Mouse (Mus musculus): ENCODE results near the gene Slc6a5. TPM values are rescaled to one million over a fixed set of nuclear protein-coding genes. Genes with fewer than 3 reads are reported as not detected.
"Not testable (repeated sequence)": the region's sequence is repeated elsewhere in the genome, so short reads cannot be mapped to it uniquely, and the experiment has no call there.

Gene Slc6a5
- polyA plus RNA-seq, 1 experiment, result not detected

- H3ac ChIP-seq (ENCODE audit: control insufficient read depth, insufficient read length), result no peak overlapping the region
- no peaks in the 10 kb centered on the region for H3K27me3 ChIP-seq (ENCODE audit: control insufficient read depth, insufficient read depth, insufficient read length)
- no peaks in the 10 kb centered on the region for H3K79me2 ChIP-seq (ENCODE audit: control insufficient read depth, insufficient read depth)
- no peaks in the 10 kb centered on the region for H3K36me3 ChIP-seq (ENCODE audit: control insufficient read depth, insufficient read depth)
- H3K4me2 ChIP-seq (ENCODE audit: low read depth), result no peak overlapping the region
- no peak for TF ChIP-seq REST (IDR thresholded peaks at IDR 0.05; ENCODE audit: insufficient read depth, insufficient read length)
- TF ChIP-seq CEBPB (IDR thresholded peaks at IDR 0.05; ENCODE audit: insufficient read depth, poor library complexity, severe bottlenecking), result no peak
- no peak for TF ChIP-seq TCF12 (IDR thresholded peaks at IDR 0.05; ENCODE audit: insufficient read depth, poor library complexity, severe bottlenecking)
- TF ChIP-seq POLR2AphosphoS2 (IDR thresholded peaks at IDR 0.05; ENCODE audit: insufficient read length, low read depth), result no peak
- TF ChIP-seq POLR2A (IDR thresholded peaks at IDR 0.05; ENCODE audit: insufficient read length, low read depth), result no peak
- TF ChIP-seq TCF3 (IDR thresholded peaks at IDR 0.05; ENCODE audit: insufficient read length, low read depth), result no peak
- H3K4me3 ChIP-seq, result no peak overlapping the region
Observed at GRCm38 (mm10) chr7:49920751-49921150, 10.8 kb downstream of the Slc6a5 start.

- peak overlapping the region; percentile 55 for H3K4me2 ChIP-seq (ENCODE audit: low read depth)
- no peaks in the 10 kb centered on the region for H3K36me3 ChIP-seq (ENCODE audit: control insufficient read depth, insufficient read depth)
- H3K4me3 ChIP-seq, result no peak overlapping the region
- H3ac ChIP-seq (ENCODE audit: control insufficient read depth, insufficient read length), result no peak overlapping the region
- TF ChIP-seq POLR2AphosphoS2 (IDR thresholded peaks at IDR 0.05; ENCODE audit: insufficient read length, low read depth) (no peak), CEBPB (IDR thresholded peaks at IDR 0.05; ENCODE audit: insufficient read depth, poor library complexity, severe bottlenecking) (no peak), TCF3 (IDR thresholded peaks at IDR 0.05; ENCODE audit: insufficient read length, low read depth) (no peak), POLR2A (IDR thresholded peaks at IDR 0.05; ENCODE audit: insufficient read length, low read depth) (no peak), TCF12 (IDR thresholded peaks at IDR 0.05; ENCODE audit: insufficient read depth, poor library complexity, severe bottlenecking) (no peak), USF1 (IDR thresholded peaks at IDR 0.05; ENCODE audit: low read depth) (no peak), SRF (IDR thresholded peaks at IDR 0.05; ENCODE audit: control insufficient read depth, insufficient read length, low read depth) (no peak), MYOG (IDR thresholded peaks at IDR 0.05; ENCODE audit: control insufficient read depth in 1 of 3, insufficient read depth in 1 of 3, insufficient read length in 2 of 3, low read depth in 2 of 3) (no peak), REST (IDR thresholded peaks at IDR 0.05; ENCODE audit: insufficient read depth, insufficient read length) (no peak), MAX (IDR thresholded peaks at IDR 0.05; ENCODE audit: low read depth) (no peak), MYOD1 (IDR thresholded peaks at IDR 0.05; ENCODE audit: control insufficient read depth in 1 of 3, insufficient read length in 2 of 3, low read depth in 2 of 3) (no peak), E2F4 (IDR thresholded peaks at IDR 0.05; ENCODE audit: insufficient read depth) (no peak)
- no peaks in the 10 kb centered on the region for H3K79me2 ChIP-seq (ENCODE audit: control insufficient read depth, insufficient read depth)
- H3K27me3 ChIP-seq (ENCODE audit: control insufficient read depth, insufficient read depth, insufficient read length), result peaks cover 6% of the 10 kb centered on the region
Observed at GRCm38 (mm10) chr7:49922928-49923327, 13.0 kb downstream of the Slc6a5 start.

DNA sequence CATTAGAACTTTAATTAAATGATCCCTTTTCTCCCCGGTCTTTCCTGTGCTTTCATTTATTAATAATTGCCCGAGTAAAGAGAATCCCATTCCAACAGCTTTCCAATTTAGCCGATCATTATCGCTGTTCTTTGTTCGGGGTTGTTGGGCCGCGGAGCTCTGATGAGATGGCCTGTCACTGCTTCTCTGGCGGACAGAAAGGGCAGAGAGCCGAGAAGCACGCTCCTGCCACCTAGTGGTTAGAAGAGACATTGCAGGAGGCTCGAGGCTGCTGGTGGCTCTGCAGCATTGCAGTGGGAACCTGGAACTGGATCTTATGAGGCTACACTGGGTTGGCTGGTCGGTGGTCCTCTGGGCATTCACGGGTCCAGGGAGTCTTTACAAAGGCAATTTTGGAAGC lies 13.4 kb downstream of the Slc6a5 start:
- Histone ChIP-seq H3K4me2 (ENCODE audit: low read depth) (peak overlapping the region; percentile 55), H3K36me3 (ENCODE audit: control insufficient read depth, insufficient read depth) (no peaks in the 10 kb centered on the region), H3K4me3 (no peak overlapping the region), H3K79me2 (ENCODE audit: control insufficient read depth, insufficient read depth) (no peaks in the 10 kb centered on the region), H3K27me3 (ENCODE audit: control insufficient read depth, insufficient read depth, insufficient read length) (peaks cover 6% of the 10 kb centered on the region), H3ac (ENCODE audit: control insufficient read depth, insufficient read length) (no peak overlapping the region)
- no peak for TF ChIP-seq POLR2A (IDR thresholded peaks at IDR 0.05; ENCODE audit: insufficient read length, low read depth)
- no peak for TF ChIP-seq MAX (IDR thresholded peaks at IDR 0.05; ENCODE audit: low read depth)
- TF ChIP-seq REST (IDR thresholded peaks at IDR 0.05; ENCODE audit: insufficient read depth, insufficient read length), result no peak
- no peak for TF ChIP-seq TCF12 (IDR thresholded peaks at IDR 0.05; ENCODE audit: insufficient read depth, poor library complexity, severe bottlenecking)
- no peak for TF ChIP-seq MYOG (IDR thresholded peaks at IDR 0.05; ENCODE audit: control insufficient read depth in 1 of 3, insufficient read depth in 1 of 3, insufficient read length in 2 of 3, low read depth in 2 of 3)
- TF ChIP-seq USF1 (IDR thresholded peaks at IDR 0.05; ENCODE audit: low read depth), result no peak
- no peak for TF ChIP-seq TCF3 (IDR thresholded peaks at IDR 0.05; ENCODE audit: insufficient read length, low read depth)

- no peak overlapping the region for H3ac ChIP-seq (ENCODE audit: control insufficient read depth, insufficient read length)
- TF ChIP-seq TCF3 (IDR thresholded peaks at IDR 0.05; ENCODE audit: insufficient read length, low read depth) (no peak), REST (IDR thresholded peaks at IDR 0.05; ENCODE audit: insufficient read depth, insufficient read length) (no peak), MYOD1 (IDR thresholded peaks at IDR 0.05; ENCODE audit: control insufficient read depth in 1 of 3, insufficient read length in 2 of 3, low read depth in 2 of 3) (no peak), POLR2AphosphoS2 (IDR thresholded peaks at IDR 0.05; ENCODE audit: insufficient read length, low read depth) (no peak), MYOG (IDR thresholded peaks at IDR 0.05; ENCODE audit: control insufficient read depth in 1 of 3, insufficient read depth in 1 of 3, insufficient read length in 2 of 3, low read depth in 2 of 3) (no peak), POLR2A (IDR thresholded peaks at IDR 0.05; ENCODE audit: insufficient read length, low read depth) (no peak), E2F4 (IDR thresholded peaks at IDR 0.05; ENCODE audit: insufficient read depth) (no peak), TCF12 (IDR thresholded peaks at IDR 0.05; ENCODE audit: insufficient read depth, poor library complexity, severe bottlenecking) (no peak), USF1 (IDR thresholded peaks at IDR 0.05; ENCODE audit: low read depth) (no peak), CEBPB (IDR thresholded peaks at IDR 0.05; ENCODE audit: insufficient read depth, poor library complexity, severe bottlenecking) (no peak)
- H3K27me3 ChIP-seq (ENCODE audit: control insufficient read depth, insufficient read depth, insufficient read length), result peaks cover 16% of the 10 kb centered on the region
- H3K79me2 ChIP-seq (ENCODE audit: control insufficient read depth, insufficient read depth), result no peaks in the 10 kb centered on the region
- no peak overlapping the region for H3K4me3 ChIP-seq
- H3K4me2 ChIP-seq (ENCODE audit: low read depth), result no peak overlapping the region
- H3K36me3 ChIP-seq (ENCODE audit: control insufficient read depth, insufficient read depth), result no peaks in the 10 kb centered on the region
Observed at GRCm38 (mm10) chr7:49928571-49928970, 18.6 kb downstream of the Slc6a5 start.

- no peak overlapping the region for H3ac ChIP-seq (ENCODE audit: control insufficient read depth, insufficient read length)
- H3K79me2 ChIP-seq (ENCODE audit: control insufficient read depth, insufficient read depth), result no peaks in the 10 kb centered on the region
- H3K4me2 ChIP-seq (ENCODE audit: low read depth), result no peak overlapping the region
Observed at GRCm38 (mm10) chr7:49929999-49930398, 20.1 kb downstream of the Slc6a5 start.

DNA sequence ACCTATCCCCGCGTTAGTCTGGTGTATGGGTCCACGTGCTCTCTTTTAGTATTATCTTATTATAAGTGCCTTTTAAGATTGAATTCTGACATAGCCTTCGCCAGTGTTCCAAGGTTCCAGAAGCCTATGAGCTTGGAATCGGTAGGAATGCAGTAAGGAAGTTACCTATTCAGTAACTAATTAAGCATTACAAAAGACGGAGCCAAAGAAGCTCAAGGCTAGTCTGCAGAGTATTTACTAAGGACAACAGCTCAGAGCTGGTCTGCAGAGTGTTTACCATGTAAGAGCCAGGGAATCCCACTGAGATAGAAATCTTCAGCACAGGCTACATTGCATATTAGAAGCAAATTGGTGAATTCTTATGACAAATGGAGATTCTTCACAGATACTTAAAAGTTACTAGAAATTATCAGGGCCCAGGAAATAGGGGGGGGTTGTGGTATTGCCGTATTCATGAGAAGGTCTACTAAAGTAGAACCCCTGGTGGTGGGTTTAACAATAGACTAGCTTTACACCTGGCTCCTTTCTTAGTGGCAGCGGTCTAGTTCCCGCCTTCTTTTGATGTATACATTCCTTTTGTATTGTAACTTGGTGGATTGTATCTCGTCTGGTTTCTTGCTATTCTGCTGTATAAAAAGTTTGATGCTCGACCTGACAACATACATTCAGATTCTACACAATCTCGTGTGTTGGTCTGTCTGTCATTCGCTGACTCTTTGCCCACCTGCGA lies 23.6 kb downstream of the Slc6a5 start:
- H3K36me3 ChIP-seq (ENCODE audit: control insufficient read depth, insufficient read depth); H3K79me2 ChIP-seq (ENCODE audit: control insufficient read depth, insufficient read depth); H3K4me2 ChIP-seq (ENCODE audit: low read depth); H3K4me3 ChIP-seq; H3ac ChIP-seq (ENCODE audit: control insufficient read depth, insufficient read length): not testable (repeated sequence)
- H3K27me3 ChIP-seq (ENCODE audit: control insufficient read depth, insufficient read depth, insufficient read length), result peaks cover 10% of the 10 kb centered on the region

More at GRCm38 (mm10) chr7:49929999-49930398, 20.1 kb downstream of the Slc6a5 start:
- Histone ChIP-seq H3K27me3 (ENCODE audit: control insufficient read depth, insufficient read depth, insufficient read length) (peaks cover 16% of the 10 kb centered on the region), H3K4me3 (no peak overlapping the region), H3K36me3 (ENCODE audit: control insufficient read depth, insufficient read depth) (no peaks in the 10 kb centered on the region)
- TF ChIP-seq POLR2A (IDR thresholded peaks at IDR 0.05; ENCODE audit: insufficient read length, low read depth) (no peak), E2F4 (IDR thresholded peaks at IDR 0.05; ENCODE audit: insufficient read depth) (no peak), REST (IDR thresholded peaks at IDR 0.05; ENCODE audit: insufficient read depth, insufficient read length) (no peak), USF1 (IDR thresholded peaks at IDR 0.05; ENCODE audit: low read depth) (no peak), POLR2AphosphoS2 (IDR thresholded peaks at IDR 0.05; ENCODE audit: insufficient read length, low read depth) (no peak), TCF12 (IDR thresholded peaks at IDR 0.05; ENCODE audit: insufficient read depth, poor library complexity, severe bottlenecking) (no peak), SRF (IDR thresholded peaks at IDR 0.05; ENCODE audit: control insufficient read depth, insufficient read length, low read depth) (no peak), TCF3 (IDR thresholded peaks at IDR 0.05; ENCODE audit: insufficient read length, low read depth) (no peak), MYOG (IDR thresholded peaks at IDR 0.05; ENCODE audit: control insufficient read depth in 1 of 3, insufficient read depth in 1 of 3, insufficient read length in 2 of 3, low read depth in 2 of 3) (no peak), MYOD1 (IDR thresholded peaks at IDR 0.05; ENCODE audit: control insufficient read depth in 1 of 3, insufficient read length in 2 of 3, low read depth in 2 of 3) (no peak), CEBPB (IDR thresholded peaks at IDR 0.05; ENCODE audit: insufficient read depth, poor library complexity, severe bottlenecking) (no peak), MAX (IDR thresholded peaks at IDR 0.05; ENCODE audit: low read depth) (no peak)
